Mouse (Mus musculus): ENCODE measurements around the gene Olfr98. TPM values are rescaled to one million over a fixed set of nuclear protein-coding genes. Genes with fewer than 3 reads are reported as not detected.

The Olfr98 gene
- not detected in 2 replicates for polyA plus RNA-seq (2015; fragmentation: Nextera tagmentation; extraction: Ambion mirVana)

DNA sequence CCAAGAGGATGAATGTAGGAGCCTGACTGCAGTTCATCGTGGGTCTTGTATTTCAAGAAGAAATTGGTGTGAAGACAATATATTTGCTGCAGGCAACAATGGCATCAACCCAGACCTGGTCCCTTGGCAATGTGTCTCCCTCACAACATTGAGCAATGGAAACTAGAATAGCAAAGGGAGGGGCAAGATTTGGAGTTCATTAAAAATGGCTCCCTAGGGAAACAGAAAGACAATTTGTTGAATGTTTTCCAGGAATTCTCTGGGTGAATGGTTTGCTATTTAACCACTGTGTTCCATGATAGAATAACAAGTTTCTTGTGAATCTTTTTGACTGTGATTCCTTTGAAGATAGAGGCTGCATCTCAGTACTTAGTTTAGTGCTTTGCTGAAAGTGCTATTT lies at the start of gene Olfr98:
Gene Olfr98 (minus strand): TSS at position 124 of the 400 bp plus-strand sequence.

DNA sequence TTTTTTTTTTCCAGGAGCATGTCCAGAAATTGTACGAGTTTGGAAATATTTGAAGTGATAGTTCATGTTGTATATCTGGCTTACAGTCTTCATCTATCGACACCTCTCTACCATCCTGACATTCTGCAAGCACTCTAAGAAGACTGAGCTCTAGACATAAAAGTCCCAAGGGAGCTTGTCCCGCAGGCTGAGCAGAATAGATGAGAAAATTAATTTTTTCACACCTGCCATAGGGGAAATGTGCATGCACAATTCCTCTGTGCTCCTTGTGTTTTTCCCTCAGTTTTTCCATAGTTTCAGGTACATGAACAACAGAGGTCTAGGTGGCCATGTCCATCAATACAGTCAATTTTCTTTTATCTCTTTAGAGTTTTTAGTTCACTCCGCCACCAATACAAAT lies 40.7 kb upstream of the Olfr98 start, which contains the start of gene Olfr101:
Gene Olfr101 (minus strand): TSS at position 101 of the 400 bp plus-strand sequence.

DNA sequence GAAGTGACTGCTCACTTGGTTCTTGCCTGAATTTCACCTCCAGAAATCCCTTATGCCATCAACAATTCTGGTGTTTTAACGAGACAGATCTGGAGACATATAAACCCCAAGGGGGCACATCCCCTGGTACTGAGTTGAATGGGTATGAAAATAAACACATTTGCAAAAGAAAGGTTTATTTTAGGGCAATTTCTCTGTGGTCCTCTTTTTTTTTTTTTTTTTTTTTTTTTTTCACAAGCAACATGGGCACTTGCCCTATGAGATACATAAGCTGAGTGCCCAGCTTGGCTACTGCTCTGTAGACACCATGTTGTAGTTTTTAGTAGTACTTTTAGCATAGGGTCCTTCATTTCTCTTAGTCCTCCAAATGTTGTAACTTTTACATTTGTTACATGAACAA lies 19.8 kb upstream of the Olfr98 start, which contains the start of gene Olfr99:
Gene Olfr99 (minus strand): TSS at position 101 of the 400 bp plus-strand sequence.

DNA sequence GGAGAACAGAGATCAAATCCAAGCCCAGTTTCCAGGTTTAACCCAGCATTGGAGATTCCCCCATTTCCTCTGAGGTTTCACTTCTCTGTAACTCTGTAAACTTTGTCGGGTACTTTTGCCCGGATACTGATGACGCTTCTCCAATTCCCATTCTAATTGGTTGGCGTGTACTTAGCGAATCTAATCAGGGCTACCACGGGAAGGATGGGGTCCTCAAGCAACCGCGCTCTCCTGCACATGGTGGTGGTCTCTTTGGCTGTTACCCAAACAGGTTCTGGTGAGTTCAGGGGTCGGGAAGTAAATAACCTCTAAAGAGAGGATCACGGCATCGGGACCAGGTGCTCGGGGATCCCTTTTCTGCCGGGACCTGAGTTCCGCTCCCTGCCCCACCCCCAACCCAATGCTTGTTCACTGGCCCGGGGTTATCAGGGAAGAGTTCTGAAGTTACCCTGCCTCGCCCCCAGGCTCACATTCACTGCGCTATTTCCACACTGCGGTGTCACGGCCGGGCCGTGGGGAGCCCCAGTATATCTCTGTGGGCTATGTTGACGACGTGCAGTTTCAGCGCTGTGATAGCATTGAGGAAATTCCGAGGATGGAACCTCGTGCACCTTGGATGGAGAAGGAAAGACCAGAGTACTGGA lies 6.6 kb upstream of the Olfr98 start, which contains the start of gene H2-M3:
Gene H2-M3 (plus strand): TSS at position 163 of the 644 bp plus-strand sequence.

DNA sequence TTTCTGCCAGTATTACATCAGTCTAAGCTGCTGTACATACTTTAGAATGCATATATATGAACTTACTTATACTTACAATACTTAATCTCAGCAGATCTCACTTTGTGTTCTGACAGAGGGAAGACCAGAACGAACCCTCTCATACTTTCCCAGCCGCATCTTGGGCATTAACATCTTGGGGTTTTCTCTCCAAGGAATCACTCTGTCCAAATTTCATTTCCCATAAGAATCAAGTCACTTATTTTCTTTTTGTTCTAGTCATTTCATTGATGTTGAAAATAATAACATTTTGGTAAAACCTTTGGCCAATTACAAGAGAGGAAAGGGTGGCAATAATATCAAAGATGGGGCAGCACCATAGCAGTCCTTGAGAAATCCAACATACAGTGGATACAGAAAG lies 26.3 kb downstream of the Olfr98 start, which contains the start of gene Olfr97:
Gene Olfr97 (minus strand): TSS at position 101 of the 400 bp plus-strand sequence.

DNA sequence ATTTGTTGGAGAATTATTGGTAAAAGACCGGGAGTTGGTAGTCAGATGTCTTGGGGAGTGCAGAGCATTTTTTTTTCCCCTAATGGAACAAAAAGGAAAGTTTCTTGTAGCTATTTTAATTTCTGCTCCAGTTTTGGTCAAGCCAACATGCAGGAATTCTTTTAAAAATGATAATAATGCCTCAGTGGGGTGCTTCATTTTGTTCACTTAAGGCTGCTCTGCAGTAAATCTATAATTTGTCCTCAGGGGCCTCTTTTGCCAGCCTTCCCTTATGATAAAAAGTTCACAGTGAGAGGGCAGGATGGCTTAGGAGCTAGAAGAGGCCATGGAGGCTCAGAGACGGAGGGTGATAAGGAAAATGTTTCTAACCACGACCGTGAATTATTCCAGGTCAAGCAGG lies 43.7 kb downstream of the Olfr98 start, which contains the start of gene Olfr96:
Gene Olfr96 (plus strand): TSS at position 301 of the 400 bp plus-strand sequence.

DNA sequence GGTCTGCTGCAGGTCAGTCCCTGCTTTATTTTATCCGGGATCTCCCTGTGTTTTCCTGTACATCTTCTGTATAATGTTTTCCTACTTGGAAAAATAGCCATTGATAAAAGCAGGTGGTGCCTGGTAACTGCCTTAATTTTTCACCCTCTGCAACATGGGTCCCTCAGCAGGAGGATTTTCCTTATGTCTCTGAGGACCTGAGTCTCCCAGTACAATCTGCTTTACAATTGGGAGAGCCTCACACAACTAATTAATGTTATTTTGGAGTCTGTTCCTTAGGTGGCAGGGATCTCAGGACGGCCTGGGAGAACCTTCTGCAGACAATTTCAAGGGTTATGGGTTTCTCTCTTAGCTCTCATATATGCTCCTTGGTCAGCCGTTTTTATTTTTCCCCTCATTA lies 50.5 kb downstream of the Olfr98 start, which contains the start of gene Olfr95:
Gene Olfr95 (minus strand): TSS at position 101 of the 400 bp plus-strand sequence.

Other genes starting within 250 kb of the Olfr98 start
- 0.88 and 2.0 TPM in 2 replicates for gene Mog, start 240.4 kb downstream of the Olfr98 start, polyA plus RNA-seq (2015; fragmentation: Nextera tagmentation; extraction: Ambion mirVana)
- 95.5 and 105 TPM in 2 replicates for gene Gabbr1, start 217.8 kb downstream of the Olfr98 start, polyA plus RNA-seq (2015; fragmentation: Nextera tagmentation; extraction: Ambion mirVana)
- 0.08 TPM in 1 of 2 replicates, not detected in the other for gene Olfr90, start 175.2 kb downstream of the Olfr98 start, polyA plus RNA-seq (2015; fragmentation: Nextera tagmentation; extraction: Ambion mirVana)
- gene Olfr91, start 165.5 kb downstream of the Olfr98 start, polyA plus RNA-seq (2015; fragmentation: Nextera tagmentation; extraction: Ambion mirVana) = not detected in 2 replicates
- not detected in 2 replicates for gene Olfr92, start 143.7 kb downstream of the Olfr98 start, polyA plus RNA-seq (2015; fragmentation: Nextera tagmentation; extraction: Ambion mirVana)
- gene Olfr93, start 102.3 kb downstream of the Olfr98 start, polyA plus RNA-seq (2015; fragmentation: Nextera tagmentation; extraction: Ambion mirVana) = not detected in 2 replicates
- gene Ubd, start 69.9 kb downstream of the Olfr98 start, polyA plus RNA-seq (2015; fragmentation: Nextera tagmentation; extraction: Ambion mirVana) = not detected in 2 replicates
- 0.21 TPM in 1 of 2 replicates, not detected in the other for gene Olfr94, start 62.8 kb downstream of the Olfr98 start, polyA plus RNA-seq (2015; fragmentation: Nextera tagmentation; extraction: Ambion mirVana)
- gene Olfr95, start 50.6 kb downstream of the Olfr98 start, polyA plus RNA-seq (2015; fragmentation: Nextera tagmentation; extraction: Ambion mirVana) = 0.03 and 0.04 TPM in 2 replicates
- not detected in 2 replicates for gene Olfr96, start 43.6 kb downstream of the Olfr98 start, polyA plus RNA-seq (2015; fragmentation: Nextera tagmentation; extraction: Ambion mirVana)
- gene Olfr97, start 26.4 kb downstream of the Olfr98 start, polyA plus RNA-seq (2015; fragmentation: Nextera tagmentation; extraction: Ambion mirVana) = not detected in 2 replicates
- 2.6 and 2.8 TPM in 2 replicates for gene H2-M3, start 6.5 kb upstream of the Olfr98 start, polyA plus RNA-seq (2015; fragmentation: Nextera tagmentation; extraction: Ambion mirVana)
- gene Olfr99, start 19.7 kb upstream of the Olfr98 start, polyA plus RNA-seq (2015; fragmentation: Nextera tagmentation; extraction: Ambion mirVana) = not detected in 2 replicates
- gene Olfr101, start 40.6 kb upstream of the Olfr98 start, polyA plus RNA-seq (2015; fragmentation: Nextera tagmentation; extraction: Ambion mirVana) = not detected in 2 replicates
- gene Olfr102, start 53.3 kb upstream of the Olfr98 start, polyA plus RNA-seq (2015; fragmentation: Nextera tagmentation; extraction: Ambion mirVana) = not detected in 2 replicates
- not detected in 2 replicates for gene Olfr103, start 75.9 kb upstream of the Olfr98 start, polyA plus RNA-seq (2015; fragmentation: Nextera tagmentation; extraction: Ambion mirVana)
- gene Olfr104-ps, start 95.8 kb upstream of the Olfr98 start, polyA plus RNA-seq (2015; fragmentation: Nextera tagmentation; extraction: Ambion mirVana) = not detected in 2 replicates
- gene Olfr105-ps, start 115.3 kb upstream of the Olfr98 start, polyA plus RNA-seq (2015; fragmentation: Nextera tagmentation; extraction: Ambion mirVana) = not detected in 2 replicates
- gene Olfr106-ps, start 126.6 kb upstream of the Olfr98 start, polyA plus RNA-seq (2015; fragmentation: Nextera tagmentation; extraction: Ambion mirVana) = not detected in 2 replicates
- not detected in 2 replicates for gene Olfr107, start 135.5 kb upstream of the Olfr98 start, polyA plus RNA-seq (2015; fragmentation: Nextera tagmentation; extraction: Ambion mirVana)
- not detected in 2 replicates for gene Olfr108, start 181.7 kb upstream of the Olfr98 start, polyA plus RNA-seq (2015; fragmentation: Nextera tagmentation; extraction: Ambion mirVana)
- gene Olfr109, start 195.2 kb upstream of the Olfr98 start, polyA plus RNA-seq (2015; fragmentation: Nextera tagmentation; extraction: Ambion mirVana) = not detected in 2 replicates
- not detected in 2 replicates for gene H2-M2, start 219.8 kb upstream of the Olfr98 start, polyA plus RNA-seq (2015; fragmentation: Nextera tagmentation; extraction: Ambion mirVana)
- not detected in 2 replicates for gene Olfr110, start 228.7 kb upstream of the Olfr98 start, polyA plus RNA-seq (2015; fragmentation: Nextera tagmentation; extraction: Ambion mirVana)
- gene Olfr111, start 244.3 kb upstream of the Olfr98 start, polyA plus RNA-seq (2015; fragmentation: Nextera tagmentation; extraction: Ambion mirVana) = 0.44 TPM in 1 of 2 replicates, not detected in the other